10 mouse cellular contexts compared by ENCODE assay signal in genomic region chr4:10693446-10694105, GRCm38 (mm10).
DNase-seq lines count a peak whose midpoint lies in the region; ATAC-seq and TF ChIP-seq lines count a peak whose summit lies in the region.
"Had no signal": no experiment of that assay in that cellular context is flagged by ENCODE, and none has a peak within 500 bp of the region (broad histone marks: within the 10 kb centered on the region; RNA-seq: fewer than 3 reads in every experiment).

No protein-coding gene starts in this region.

- in situ Hi-C loops in ES-E14 (cut with MboI; ENCODE audit: low sequenced_read_pairs in 2 of 2, unreplicated experiment in 2 of 2) = no loop called here

- TF ChIP-seq CTCF in lung, adult 2 months (IDR thresholded peaks at IDR 0.05; ENCODE audit: insufficient read depth, low read length) = no peak

- WGBS in hindbrain, embryonic 15.5 days = 32% methylated on average over 4 of the region's 15 CpGs
- WGBS in midbrain, embryonic 11.5 days = 42% methylated on average over 9 of the region's 15 CpGs
- WGBS in lung, adult 2 months = 24% methylated on average over 7 of the region's 15 CpGs

- H3K27me3 ChIP-seq in hindbrain, embryonic 15.5 days = no peaks in the 10 kb centered on the region
- H3K27me3 ChIP-seq in midbrain, embryonic 11.5 days (ENCODE audit: control insufficient read depth, insufficient read depth, low read length) = no peaks in the 10 kb centered on the region
- H3K27me3 ChIP-seq: megakaryocyte, embryonic 14.5 days had no signal

- peak; percentile 63 for ATAC-seq in hindbrain, embryonic 15.5 days (ENCODE audit: low FRiP score, low read depth)
- no peak for ATAC-seq in midbrain, embryonic 11.5 days (ENCODE audit: low FRiP score)
- ATAC-seq: activated CD4-positive, CD25-positive, alpha-beta regulatory T cell, adult 4 months had no signal

- DNase-seq in ES-E14 (ENCODE audit: low read depth, low spot score) = peak; percentile 13
- peak; percentile 4 for DNase-seq in brain, adult 2 months (ENCODE audit: low read depth, low spot score)
- DNase-seq in midbrain, embryonic 11.5 days (ENCODE audit: low spot score, missing footprints) = peak; percentile 85
- no peak for DNase-seq in urinary bladder, postnatal 14 days (ENCODE audit: low spot score)
- no peak for DNase-seq in layer of hippocampus, adult 9-10 months (ENCODE audit: low spot score)
- DNase-seq in lung, adult 2 months = no peak
- DNase-seq: kidney, adult 2 months had no signal

- peak overlapping the region; percentile 67 to 76 for H3K4me3 ChIP-seq in ES-E14 (ENCODE audit: insufficient read depth in 1 of 2, low read depth in 1 of 2, low read length in 2 of 2, poor library complexity in 1 of 2, severe bottlenecking in 1 of 2)
- H3K4me3 ChIP-seq in hindbrain, embryonic 15.5 days = peak overlapping the region; percentile 22
- peak overlapping the region; percentile 20 for H3K4me3 ChIP-seq in midbrain, embryonic 11.5 days (ENCODE audit: low read depth, low read length)
- no peak overlapping the region for H3K4me3 ChIP-seq in lung, adult 2 months (replicated peaks; ENCODE audit: extremely low read depth, low read depth, low read length)
- H3K4me3 ChIP-seq: megakaryocyte, embryonic 14.5 days had no signal

- H3K27ac ChIP-seq in ES-E14 (ENCODE audit: insufficient read depth, low read depth, low read length, poor library complexity, severe bottlenecking) = no peak overlapping the region; the same call in 1 of the 2 replicates
- peak overlapping the region; percentile 45; the same call in 1 of the 2 replicates for H3K27ac ChIP-seq in hindbrain, embryonic 15.5 days (replicated peaks)
- no peak overlapping the region for H3K27ac ChIP-seq in midbrain, embryonic 11.5 days (ENCODE audit: low read depth, low read length)

- no peaks in the 10 kb centered on the region for H3K9me3 ChIP-seq in ES-E14 (ENCODE audit: control insufficient read depth, insufficient read depth, low read depth, low read length)
- H3K9me3 ChIP-seq in hindbrain, embryonic 15.5 days = no peaks in the 10 kb centered on the region
- no peaks in the 10 kb centered on the region for H3K9me3 ChIP-seq in midbrain, embryonic 11.5 days (ENCODE audit: control insufficient read depth, low read length)
- H3K9me3 ChIP-seq: megakaryocyte, embryonic 14.5 days had no signal

- H3K4me2 ChIP-seq in hindbrain, embryonic 15.5 days = peak overlapping the region; percentile 35
- H3K4me2 ChIP-seq in midbrain, embryonic 11.5 days = peak overlapping the region; percentile 13; the same call in 1 of the 2 replicates

- H3K4me1 ChIP-seq in ES-E14 (ENCODE audit: control insufficient read depth in 2 of 2, insufficient read depth in 2 of 2, low read length in 2 of 2, poor library complexity in 1 of 2) = no peaks in the 10 kb centered on the region; a peak in 1 of 4 replicates
- no peaks in the 10 kb centered on the region for H3K4me1 ChIP-seq in hindbrain, embryonic 15.5 days (replicated peaks)
- H3K4me1 ChIP-seq in midbrain, embryonic 11.5 days (ENCODE audit: control insufficient read depth, insufficient read depth, low read length) = no peaks in the 10 kb centered on the region
- H3K4me1 ChIP-seq in lung, adult 2 months (ENCODE audit: control insufficient read depth, insufficient read depth, low read length) = no peaks in the 10 kb centered on the region
- H3K4me1 ChIP-seq: megakaryocyte, embryonic 14.5 days had no signal

- H3K36me3 ChIP-seq in ES-E14 (ENCODE audit: control insufficient read depth, insufficient read depth, low read length, poor library complexity, severe bottlenecking) = no peaks in the 10 kb centered on the region
- no peaks in the 10 kb centered on the region for H3K36me3 ChIP-seq in hindbrain, embryonic 15.5 days
- H3K36me3 ChIP-seq in midbrain, embryonic 11.5 days (ENCODE audit: control insufficient read depth, insufficient read depth, low read length) = no peaks in the 10 kb centered on the region

- no peak for TF ChIP-seq POLR2A in lung, adult 2 months (IDR thresholded peaks at IDR 0.05; ENCODE audit: borderline replicate concordance, extremely low read depth, low read depth, low read length)

- peak overlapping the region; percentile 74 for H3K9ac ChIP-seq in ES-E14 (ENCODE audit: insufficient read depth, low read depth, low read length, poor library complexity, severe bottlenecking)
- no peak overlapping the region for H3K9ac ChIP-seq in hindbrain, embryonic 15.5 days
- H3K9ac ChIP-seq in midbrain, embryonic 11.5 days (ENCODE audit: low read length) = no peak overlapping the region

TF ChIP-seq in ES-E14, 5 proteins besides CTCF, POLR2A, EP300 and RAD21:
- TF ChIP-seq ZNF384 (IDR thresholded peaks at IDR 0.05; ENCODE audit: low read depth, low read length) = no peak
- no peak for TF ChIP-seq MAFK (IDR thresholded peaks at IDR 0.05; ENCODE audit: insufficient read depth, low read depth, low read length)
- no peak for TF ChIP-seq CHD2 (IDR thresholded peaks at IDR 0.05; ENCODE audit: low read depth, low read length)

Comparison
In these comparisons a context has a peak if more than half of its experiments do, and no peak if none do; other contexts are left out.
1. DNase-seq: peak in ES-E14 (single experiment), brain, adult 2 months (single experiment) and midbrain, embryonic 11.5 days (single experiment); none in urinary bladder, postnatal 14 days (single experiment), layer of hippocampus, adult 9-10 months (single experiment) and lung, adult 2 months (single experiment).